Comparison of ENCODE assay signal across 8 mouse cellular contexts in genomic region chr12:118854831-118855453, GRCm38 (mm10). TPM values are rescaled to one million over a fixed set of nuclear protein-coding genes. Genes with fewer than 3 reads are reported as not detected.
DNase-seq lines count a peak whose midpoint lies in the region; ATAC-seq and TF ChIP-seq lines count a peak whose summit lies in the region.

No protein-coding gene starts in this region.

- no peak for TF ChIP-seq POLR2A in cortical plate, adult 2 months (IDR thresholded peaks at IDR 0.05; ENCODE audit: extremely low read depth, insufficient read depth, low read length)

- H3K4me1 ChIP-seq in cortical plate, adult 2 months (ENCODE audit: control insufficient read depth, insufficient read depth, low read length), result no peaks in the 10 kb centered on the region
- peaks cover 4% of the 10 kb centered on the region; the same call in 1 of the 2 replicates for H3K4me1 ChIP-seq in heart, embryonic 13.5 days
- 0 out of 2 replicates have a peak, but pooled peaks cover 5% of the 10 kb centered on the region for H3K4me1 ChIP-seq in kidney, embryonic 16.5 days (ENCODE audit: insufficient read depth, low read length)
- H3K4me1 ChIP-seq in liver, embryonic 15.5 days (replicated peaks), result no peaks in the 10 kb centered on the region
- H3K4me1 ChIP-seq in neural tube, embryonic 11.5 days (ENCODE audit: control insufficient read depth, insufficient read depth, low read length), result no peaks in the 10 kb centered on the region

- no peak overlapping the region for H3K27ac ChIP-seq in cortical plate, adult 2 months (ENCODE audit: insufficient read depth, low read length)
- H3K27ac ChIP-seq in heart, embryonic 13.5 days (replicated peaks), result no peak overlapping the region
- H3K27ac ChIP-seq in kidney, embryonic 16.5 days (ENCODE audit: low read length), result no peak overlapping the region
- H3K27ac ChIP-seq in liver, embryonic 15.5 days (replicated peaks), result no peak overlapping the region
- peak overlapping the region; percentile 73 for H3K27ac ChIP-seq in neural tube, embryonic 11.5 days (ENCODE audit: low read depth, low read length)

- peak overlapping the region; percentile 72 for H3K9ac ChIP-seq in heart, embryonic 13.5 days
- H3K9ac ChIP-seq in kidney, embryonic 16.5 days (replicated peaks; ENCODE audit: low read length), result 0 out of 2 replicates have a peak overlapping the region, but pooled peaks have one; percentile 53
- H3K9ac ChIP-seq in liver, embryonic 15.5 days, result no peak overlapping the region
- peak overlapping the region; percentile 60 for H3K9ac ChIP-seq in neural tube, embryonic 11.5 days (ENCODE audit: low read length)

- H3K4me3 ChIP-seq in cortical plate, adult 2 months (ENCODE audit: insufficient read depth, low read length), result no peak overlapping the region
- peak overlapping the region; percentile 60 for H3K4me3 ChIP-seq in heart, embryonic 13.5 days
- H3K4me3 ChIP-seq in kidney, embryonic 16.5 days (ENCODE audit: low read length), result peak overlapping the region; percentile 47
- peak overlapping the region; percentile 42 for H3K4me3 ChIP-seq in liver, embryonic 15.5 days (replicated peaks)
- peak overlapping the region; percentile 39 for H3K4me3 ChIP-seq in neural tube, embryonic 11.5 days (ENCODE audit: low read depth, low read length)

- no peaks in the 10 kb centered on the region for H3K9me3 ChIP-seq in heart, embryonic 13.5 days
- H3K9me3 ChIP-seq in kidney, embryonic 16.5 days (ENCODE audit: low read length), result no peaks in the 10 kb centered on the region
- H3K9me3 ChIP-seq in liver, embryonic 15.5 days (replicated peaks), result no peaks in the 10 kb centered on the region
- no peaks in the 10 kb centered on the region for H3K9me3 ChIP-seq in neural tube, embryonic 11.5 days (ENCODE audit: control insufficient read depth, low read length)

- peak; percentile 50 for TF ChIP-seq CTCF in cortical plate, adult 2 months (IDR thresholded peaks at IDR 0.05; ENCODE audit: extremely low read depth, insufficient read depth, low read length)

- under 1% methylated on average over 34 of the region's 34 CpGs for WGBS in heart, embryonic 13.5 days
- WGBS in kidney, embryonic 16.5 days, result under 1% methylated on average over 34 of the region's 34 CpGs
- WGBS in liver, embryonic 15.5 days (ENCODE audit: insufficient replicate concordance), result under 1% methylated on average over 34 of the region's 34 CpGs
- WGBS in neural tube, embryonic 11.5 days, result under 1% methylated on average over 33 of the region's 34 CpGs

- DNase-seq in 3T3-L1 (ENCODE audit: low read depth, low spot score) (peak; percentile 69), ZHBTc4 (ENCODE audit: low read depth, low spot score) (peak; percentile 94)
- DNase-seq in neural tube, embryonic 11.5 days (ENCODE audit: low spot score), result peak; percentile 93
- DNase-seq in thymus, postnatal 36 days, result peak; percentile 30 to 33

- peak overlapping the region; percentile 80 for H3K4me2 ChIP-seq in heart, embryonic 13.5 days
- peak overlapping the region; percentile 71 for H3K4me2 ChIP-seq in kidney, embryonic 16.5 days (replicated peaks; ENCODE audit: low read depth, low read length)
- peak overlapping the region; percentile 59 for H3K4me2 ChIP-seq in liver, embryonic 15.5 days
- H3K4me2 ChIP-seq in neural tube, embryonic 11.5 days (ENCODE audit: low read depth), result peak overlapping the region; percentile 53

- H3K27me3 ChIP-seq in heart, embryonic 13.5 days (replicated peaks), result peaks cover 79% of the 10 kb centered on the region
- peaks cover 67% of the 10 kb centered on the region for H3K27me3 ChIP-seq in kidney, embryonic 16.5 days (ENCODE audit: insufficient read depth, low read length)
- H3K27me3 ChIP-seq in liver, embryonic 15.5 days, result peaks cover 69% of the 10 kb centered on the region
- peaks cover 39% of the 10 kb centered on the region for H3K27me3 ChIP-seq in neural tube, embryonic 11.5 days (ENCODE audit: control insufficient read depth, insufficient read depth, low read length)

- ATAC-seq in heart, embryonic 13.5 days (ENCODE audit: extremely low read depth, insufficient number of reproducible peaks, low FRiP score, low TSS enrichment), result peak; percentile 74
- ATAC-seq in kidney, embryonic 16.5 days (ENCODE audit: low FRiP score, low TSS enrichment), result peak; percentile 99
- ATAC-seq in liver, embryonic 15.5 days (ENCODE audit: insufficient read depth), result peak; percentile 62
- peak; percentile 96 for ATAC-seq in neural tube, embryonic 11.5 days (ENCODE audit: insufficient read depth, low FRiP score, low TSS enrichment)

- H3K36me3 ChIP-seq in heart, embryonic 13.5 days, result no peaks in the 10 kb centered on the region
- no peaks in the 10 kb centered on the region for H3K36me3 ChIP-seq in kidney, embryonic 16.5 days (ENCODE audit: insufficient read depth, low read length)
- no peaks in the 10 kb centered on the region for H3K36me3 ChIP-seq in liver, embryonic 15.5 days (replicated peaks)
- no peaks in the 10 kb centered on the region for H3K36me3 ChIP-seq in neural tube, embryonic 11.5 days (ENCODE audit: control insufficient read depth, insufficient read depth, low read length)

RNA-seq across cellular contexts. Expression of gene Sp8, which starts 8.8 kb away (rescaled TPM):
- 0.81 and 1.2 TPM in 2 replicates for polyA plus RNA-seq in cortical plate, adult 2 months (2012; rRNA removed)
- polyA plus RNA-seq in heart, embryonic 13.5 days (2015; fragmentation: Nextera tagmentation; extraction: Ambion mirVana), result 0.03 TPM in 1 of 2 replicates, not detected in the other
- not detected in 2 replicates for polyA plus RNA-seq in kidney, embryonic 16.5 days (2015; fragmentation: Nextera tagmentation; extraction: Ambion mirVana)
- polyA plus RNA-seq in liver, embryonic 15.5 days (2015; fragmentation: Nextera tagmentation; extraction: Ambion mirVana), result not detected in 2 replicates
- 9.4 and 9.8 TPM in 2 replicates for polyA plus RNA-seq in neural tube, embryonic 11.5 days (2014; fragmentation: Nextera tagmentation; extraction: Ambion mirVana)

Comparison
In these comparisons a context has a peak if more than half of its experiments do, and no peak if none do; other contexts are left out.
1. DNase-seq: peak in every context shown above with its lines; median percentile 94 in ZHBTc4; 93 in neural tube, embryonic 11.5 days; 69 in 3T3-L1; 32 in thymus, postnatal 36 days.